In the genomic region with DNA sequence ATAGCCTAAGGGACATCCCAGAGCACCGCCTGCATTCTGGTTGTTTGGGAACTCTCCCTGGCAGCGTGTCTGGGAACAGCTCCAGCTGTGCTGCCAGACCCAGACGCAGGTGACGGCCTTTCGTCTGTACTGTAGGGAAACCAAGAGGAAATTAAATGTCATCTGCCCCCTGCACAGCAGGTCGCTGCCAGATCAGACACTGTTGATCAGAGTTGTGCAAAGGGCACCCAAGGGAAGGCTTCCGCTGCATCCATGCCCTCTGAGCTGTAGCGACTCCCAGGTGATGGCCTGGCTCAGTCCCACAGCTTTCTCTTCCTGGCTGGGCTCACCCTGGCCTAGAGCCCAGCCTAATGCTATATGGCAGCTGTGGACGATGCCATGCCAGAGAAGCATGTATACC, we compare ENCODE assay signal across 11 mouse cellular contexts. TPM values are rescaled to one million over a fixed set of nuclear protein-coding genes. Genes with fewer than 3 reads are reported as not detected.
DNase-seq lines count a peak whose midpoint lies in the region; ATAC-seq lines count a peak whose summit lies in the region.
"Had no signal": no experiment of that assay in that cellular context is flagged by ENCODE, and none has a peak within 500 bp of the region (broad histone marks: within the 10 kb centered on the region; RNA-seq: fewer than 3 reads in every experiment).

No protein-coding gene starts in this region.

- peak; percentile 44 for DNase-seq in gastrocnemius, postnatal 25 days
- DNase-seq in gastrocnemius, postnatal 36 days: no peak
- DNase-seq in ovary, postnatal 36 days (ENCODE audit: low spot score): peak; percentile 18
- no peak for DNase-seq in ovary, adult 18-20 months (ENCODE audit: low spot score)
- peak; percentile 41 for DNase-seq in embryonic facial prominence, embryonic 14.5 days (ENCODE audit: low spot score)
- no peak for DNase-seq in right cerebral cortex, adult 2 months (ENCODE audit: low spot score in 2 of 2)
- no peak for DNase-seq in urinary bladder, postnatal 4 days (ENCODE audit: low spot score in 2 of 2)
- DNase-seq: right cerebral cortex, postnatal 4 days had no signal

- no peak overlapping the region for H3K4me3 ChIP-seq in embryonic facial prominence, embryonic 14.5 days (ENCODE audit: low read depth, low read length)
- H3K4me3 ChIP-seq in neural tube, embryonic 14.5 days (ENCODE audit: low read depth, low read length): no peak overlapping the region
- H3K4me3 ChIP-seq: left cerebral cortex, adult 2 months; megakaryocyte, embryonic 14.5 days had no signal

- no peaks in the 10 kb centered on the region for H3K27me3 ChIP-seq in embryonic facial prominence, embryonic 14.5 days (replicated peaks; ENCODE audit: control insufficient read depth, insufficient read depth, low read length)
- no peaks in the 10 kb centered on the region for H3K27me3 ChIP-seq in neural tube, embryonic 14.5 days (ENCODE audit: control insufficient read depth, insufficient read depth, low read length)
- H3K27me3 ChIP-seq: megakaryocyte, embryonic 14.5 days had no signal

- H3K4me2 ChIP-seq in embryonic facial prominence, embryonic 14.5 days (ENCODE audit: low read depth, low read length): no peak overlapping the region
- H3K4me2 ChIP-seq in neural tube, embryonic 14.5 days (ENCODE audit: low read depth, low read length): no peak overlapping the region

- H3K9me3 ChIP-seq in embryonic facial prominence, embryonic 14.5 days (ENCODE audit: control insufficient read depth, low read length): no peaks in the 10 kb centered on the region
- no peaks in the 10 kb centered on the region for H3K9me3 ChIP-seq in neural tube, embryonic 14.5 days (ENCODE audit: control insufficient read depth, low read length)
- H3K9me3 ChIP-seq: megakaryocyte, embryonic 14.5 days had no signal

- intact Hi-C loops in gastrocnemius, postnatal 36 days (cut with DNase I): no loop called here

- H3K27ac ChIP-seq in embryonic facial prominence, embryonic 14.5 days (replicated peaks; ENCODE audit: low read depth, low read length): peak overlapping the region; percentile 39; the same call in 1 of the 2 replicates
- H3K27ac ChIP-seq in neural tube, embryonic 14.5 days (ENCODE audit: low read depth, low read length): no peak overlapping the region
- H3K27ac ChIP-seq: left cerebral cortex, adult 2 months had no signal

- ATAC-seq in embryonic facial prominence, embryonic 14.5 days (ENCODE audit: low read depth): 0 out of 2 replicates have a peak, but pooled peaks have one; percentile 30
- peak; percentile 71 for ATAC-seq in neural tube, embryonic 14.5 days (ENCODE audit: low read depth)

- 57% methylated on average over 9 of the region's 9 CpGs for WGBS in embryonic facial prominence, embryonic 14.5 days
- 42% methylated on average over 9 of the region's 9 CpGs for WGBS in neural tube, embryonic 14.5 days

- peaks cover 52% of the 10 kb centered on the region for H3K36me3 ChIP-seq in embryonic facial prominence, embryonic 14.5 days (ENCODE audit: control insufficient read depth, insufficient read depth, low read length)
- peaks cover 6% of the 10 kb centered on the region; the same call in 1 of the 2 replicates for H3K36me3 ChIP-seq in neural tube, embryonic 14.5 days (ENCODE audit: control insufficient read depth, insufficient read depth, low read length)

- H3K4me1 ChIP-seq in embryonic facial prominence, embryonic 14.5 days (ENCODE audit: control insufficient read depth, insufficient read depth, low read length): peaks cover 16% of the 10 kb centered on the region
- peaks cover 18% of the 10 kb centered on the region for H3K4me1 ChIP-seq in neural tube, embryonic 14.5 days (ENCODE audit: control insufficient read depth, insufficient read depth, low read length)

- H3K9ac ChIP-seq in embryonic facial prominence, embryonic 14.5 days (ENCODE audit: low read depth, low read length): no peak overlapping the region
- H3K9ac ChIP-seq in neural tube, embryonic 14.5 days (replicated peaks; ENCODE audit: low read depth, low read length): no peak overlapping the region

RNA-seq across cellular contexts. Expression of a gene that starts 58.1 kb away (rescaled TPM):
- 10 to 100 TPM; 84.5 to 88.9 TPM for total RNA-seq in gastrocnemius, postnatal 25 days (2021)
- total RNA-seq in gastrocnemius, postnatal 36 days (2021): 10 to 100 TPM; 78.4 to 92.3 TPM
- 154 and 174 TPM in 2 replicates for polyA plus RNA-seq in embryonic facial prominence, embryonic 14.5 days (2014; fragmentation: Nextera tagmentation; extraction: Ambion mirVana)
- polyA plus RNA-seq in neural tube, embryonic 14.5 days (2014; fragmentation: Nextera tagmentation; extraction: Ambion mirVana): 210 and 291 TPM in 2 replicates

Comparison
In these comparisons a context has a peak if more than half of its experiments do, and no peak if none do; other contexts are left out.
1. DNase-seq: peak in gastrocnemius, postnatal 25 days (single experiment), ovary, postnatal 36 days (single experiment) and embryonic facial prominence, embryonic 14.5 days (single experiment); none in gastrocnemius, postnatal 36 days (0 of 2), ovary, adult 18-20 months (single experiment), right cerebral cortex, adult 2 months (0 of 2) and urinary bladder, postnatal 4 days (0 of 2).